Mouse (Mus musculus) heart, embryonic 11.5 days (tissue): ENCODE data around the gene Ptges2. TPM values are rescaled to one million over a fixed set of nuclear protein-coding genes. Genes with fewer than 3 reads are reported as not detected.

Experiments used
- ATAC-seq: fragments of 200-750 bp; cut with Nextera tagmentation; replicated peaks from 2 replicates; pipeline ENCODE4 v1.8.0; 2017; ENCODE audit warnings: moderate library complexity; ENCODE audit not compliant: insufficient number of reproducible peaks, low FRiP score, low TSS enrichment
- H3K27ac ChIP-seq: fragments of 300-500 bp; sonication (generic); 2 replicates; pipeline ENCODE4 v1.5.1; 2014; ENCODE audit warnings: mild to moderate bottlenecking, low read depth, low read length
- H3K27me3 ChIP-seq: fragments of 300-500 bp; sonication (generic); 2 replicates; pipeline ENCODE4 v1.6.1; 2014; ENCODE audit warnings: mild to moderate bottlenecking, low read length, mixed read lengths; ENCODE audit not compliant: control insufficient read depth, insufficient read depth
- H3K36me3 ChIP-seq: fragments of 300-500 bp; sonication (generic); 2 replicates; pipeline ENCODE4 v1.6.1; 2014; ENCODE audit warnings: mild to moderate bottlenecking, low read length, moderate library complexity, mixed read lengths; ENCODE audit not compliant: control insufficient read depth, insufficient read depth
- H3K4me1 ChIP-seq: fragments of 300-500 bp; sonication (generic); 2 replicates; pipeline ENCODE4 v1.6.1; 2014; ENCODE audit warnings: low read length; ENCODE audit not compliant: control insufficient read depth, insufficient read depth
- H3K4me2 ChIP-seq: fragments of 300-500 bp; sonication (generic); 2 replicates; pipeline ENCODE4 v1.6.1; 2014; ENCODE audit warnings: mild to moderate bottlenecking, moderate library complexity
- H3K4me3 ChIP-seq: fragments of 300-500 bp; sonication (generic); 2 replicates; pipeline ENCODE4 v1.5.1; 2014; ENCODE audit warnings: low read depth, low read length
- H3K9ac ChIP-seq: fragments of 300-500 bp; sonication (generic); 2 replicates; pipeline ENCODE4 v1.6.1; 2014; ENCODE audit warnings: mild to moderate bottlenecking, low read depth, low read length, moderate library complexity
- H3K9me3 ChIP-seq: fragments of 300-500 bp; sonication (generic); replicated peaks from 2 replicates; pipeline ENCODE4 v1.6.1; 2016; ENCODE audit warnings: low read length; ENCODE audit not compliant: control insufficient read depth
- WGBS: fragments of 180-500 bp; shearing (Covaris S2); extraction: QIAGEN DNeasy Blood & Tissue Kit; methylation state at CpG from one replicate; pipeline ENCODE4 v1.1.7; 2014; ENCODE audit not compliant: insufficient replicate concordance; 5-methylcytosine and 5-hydroxymethylcytosine counted together
- polyA plus RNA-seq: library from polyadenylated mRNA; unstranded; fragments of >200 nt; fragmentation: Nextera tagmentation; extraction: Ambion mirVana; gene quantifications from 2 replicates; pipeline ENCODE4 v1.2.1, GENCODE M21; 2014

Ptges2 gene
- polyA plus RNA-seq, 1 experiment from 2014 or later, result 32.7 TPM

GRCm38 (mm10) chr2:32395946-32396621, 388 bp downstream of the Ptges2 start:
- Histone ChIP-seq H3K36me3 (peaks cover 9% of the 10 kb centered on the region), H3K27me3 (no peaks in the 10 kb centered on the region), H3K4me1 (peaks cover 15% of the 10 kb centered on the region), H3K9me3 (no peaks in the 10 kb centered on the region), H3K4me2 (peak overlapping the region; percentile 95), H3K4me3 (peak overlapping the region; percentile 95), H3K27ac (peak overlapping the region; percentile 89), H3K9ac (peak overlapping the region; percentile 86)
- peak; percentile 86 for ATAC-seq
- under 1% methylated on average over 59 of the region's 59 CpGs for WGBS

- H3K4me3 ChIP-seq, result peak overlapping the region; percentile 95
- ATAC-seq, result no peak
- peak overlapping the region; percentile 86 for H3K9ac ChIP-seq
- no peaks in the 10 kb centered on the region for H3K27me3 ChIP-seq
- peaks cover 15% of the 10 kb centered on the region for H3K4me1 ChIP-seq
- H3K4me2 ChIP-seq, result peak overlapping the region; percentile 95
- peak overlapping the region; percentile 89 for H3K27ac ChIP-seq
- WGBS, result 1% methylated on average over 15 of the region's 15 CpGs
- H3K9me3 ChIP-seq, result no peaks in the 10 kb centered on the region
- H3K36me3 ChIP-seq, result peaks cover 9% of the 10 kb centered on the region
Measured at GRCm38 (mm10) chr2:32396695-32397094, 999 bp downstream of the Ptges2 start.

- H3K4me3 ChIP-seq, result no peak overlapping the region
- ATAC-seq, result no peak
- peaks cover 10% of the 10 kb centered on the region for H3K36me3 ChIP-seq
- 0 out of 2 replicates have a peak overlapping the region, but pooled peaks have one; percentile 16 for H3K9ac ChIP-seq
- H3K9me3 ChIP-seq, result no peaks in the 10 kb centered on the region
- H3K27ac ChIP-seq, result no peak overlapping the region
- no peaks in the 10 kb centered on the region for H3K4me1 ChIP-seq
- no peak overlapping the region for H3K4me2 ChIP-seq
- 9% methylated on average over 2 of the region's 2 CpGs for WGBS
- H3K27me3 ChIP-seq, result no peaks in the 10 kb centered on the region
Measured at GRCm38 (mm10) chr2:32404663-32405062, 9.0 kb downstream of the Ptges2 start.

GRCm38 (mm10) chr2:32407144-32407824, 11.6 kb downstream of the Ptges2 start:
- 76% methylated on average over 7 of the region's 7 CpGs for WGBS
- Histone ChIP-seq H3K27me3 (no peaks in the 10 kb centered on the region), H3K27ac (no peak overlapping the region), H3K9me3 (no peaks in the 10 kb centered on the region), H3K4me1 (no peaks in the 10 kb centered on the region), H3K36me3 (peaks cover 5% of the 10 kb centered on the region), H3K4me2 (no peak overlapping the region), H3K9ac (no peak overlapping the region; the same call in 1 of the 2 replicates), H3K4me3 (no peak overlapping the region)
- no peak for ATAC-seq

- no peaks in the 10 kb centered on the region for H3K4me1 ChIP-seq
- H3K27ac ChIP-seq, result no peak overlapping the region
- H3K27me3 ChIP-seq, result no peaks in the 10 kb centered on the region
- WGBS, result 61% methylated on average over 25 of the region's 25 CpGs
- no peak overlapping the region for H3K4me2 ChIP-seq
- no peaks in the 10 kb centered on the region for H3K9me3 ChIP-seq
- H3K9ac ChIP-seq, result no peak overlapping the region
- H3K36me3 ChIP-seq, result no peaks in the 10 kb centered on the region
- ATAC-seq, result no peak
- H3K4me3 ChIP-seq, result no peak overlapping the region
Measured at GRCm38 (mm10) chr2:32408429-32409424, 13.0 kb downstream of the Ptges2 start.

GRCm38 (mm10) chr2:32411407-32411806, 15.7 kb downstream of the Ptges2 start:
- Histone ChIP-seq H3K4me3 (no peak overlapping the region), H3K4me1 (no peaks in the 10 kb centered on the region), H3K27me3 (no peaks in the 10 kb centered on the region), H3K27ac (no peak overlapping the region), H3K4me2 (no peak overlapping the region), H3K9me3 (no peaks in the 10 kb centered on the region), H3K36me3 (peaks cover 12% of the 10 kb centered on the region), H3K9ac (no peak overlapping the region)
- no peak for ATAC-seq
- WGBS, result 77% methylated on average over 7 of the region's 7 CpGs

GRCm38 (mm10) chr2:32412742-32413531, 17.2 kb downstream of the Ptges2 start:
- H3K27ac ChIP-seq, result no peak overlapping the region
- no peak overlapping the region for H3K4me2 ChIP-seq
- H3K9ac ChIP-seq, result no peak overlapping the region
- no peak for ATAC-seq
- H3K4me1 ChIP-seq, result no peaks in the 10 kb centered on the region
- H3K4me3 ChIP-seq, result no peak overlapping the region
- no peaks in the 10 kb centered on the region for H3K9me3 ChIP-seq
- H3K36me3 ChIP-seq, result peaks cover 24% of the 10 kb centered on the region
- 83% methylated on average over 6 of the region's 6 CpGs for WGBS
- no peaks in the 10 kb centered on the region for H3K27me3 ChIP-seq

GRCm38 (mm10) chr2:32413936-32414335, 18.2 kb downstream of the Ptges2 start:
- Histone ChIP-seq H3K9ac (no peak overlapping the region), H3K4me1 (no peaks in the 10 kb centered on the region), H3K9me3 (no peaks in the 10 kb centered on the region), H3K27ac (no peak overlapping the region), H3K4me3 (no peak overlapping the region), H3K27me3 (no peaks in the 10 kb centered on the region), H3K36me3 (peaks cover 28% of the 10 kb centered on the region), H3K4me2 (no peak overlapping the region)
- WGBS, result 63% methylated on average over 5 of the region's 5 CpGs
- no peak for ATAC-seq
